Mouse (Mus musculus) liver, embryonic 12.5 days (tissue): ENCODE data around the gene Ndufa8. TPM values are rescaled to one million over a fixed set of nuclear protein-coding genes. Genes with fewer than 3 reads are reported as not detected.

Source experiments
- ATAC-seq: fragments of 200-750 bp; cut with Nextera tagmentation; 2 replicates; pipeline ENCODE4 v1.8.0; 2017; ENCODE audit warnings: moderate number of reproducible peaks, mild to moderate bottlenecking, moderate library complexity
- H3K27ac ChIP-seq: fragments of 300-500 bp; sonication (generic); 2 replicates; pipeline ENCODE4 v1.5.1; 2016; ENCODE audit warnings: mild to moderate bottlenecking
- H3K27me3 ChIP-seq: fragments of 300-500 bp; sonication (generic); replicated peaks from 2 replicates; pipeline ENCODE4 v1.6.1; 2016; ENCODE audit warnings: mild to moderate bottlenecking, moderate library complexity
- H3K36me3 ChIP-seq: fragments of 300-500 bp; sonication (generic); 2 replicates; pipeline ENCODE4 v1.6.1; 2016; ENCODE audit warnings: mild to moderate bottlenecking, moderate library complexity
- H3K4me1 ChIP-seq: fragments of 300-500 bp; sonication (generic); 2 replicates; pipeline ENCODE4 v1.6.1; 2016
- H3K4me2 ChIP-seq: fragments of 300-500 bp; sonication (generic); 2 replicates; pipeline ENCODE4 v1.6.1; 2016; ENCODE audit warnings: mild to moderate bottlenecking, moderate library complexity
- H3K4me3 ChIP-seq: fragments of 300-500 bp; sonication (generic); 2 replicates; pipeline ENCODE4 v1.5.1; 2016; ENCODE audit warnings: mild to moderate bottlenecking, moderate library complexity
- H3K9ac ChIP-seq: fragments of 300-500 bp; sonication (generic); 2 replicates; pipeline ENCODE4 v1.6.1; 2016; ENCODE audit warnings: mild to moderate bottlenecking, moderate library complexity
- H3K9me3 ChIP-seq: fragments of 300-500 bp; sonication (generic); replicated peaks from 2 replicates; pipeline ENCODE4 v1.6.1; 2016; ENCODE audit warnings: mild to moderate bottlenecking, moderate library complexity
- WGBS: fragments of 180-500 bp; shearing (Covaris S2); methylation state at CpG from one replicate; pipeline ENCODE4 v1.1.7; 2016; ENCODE audit not compliant: insufficient replicate concordance; 5-methylcytosine and 5-hydroxymethylcytosine counted together
- polyA plus RNA-seq: library from polyadenylated mRNA; unstranded; fragments of >200 nt; fragmentation: Nextera tagmentation; extraction: Ambion mirVana; gene quantifications from 2 replicates; pipeline ENCODE4 v1.2.1, GENCODE M21; 2016

Ndufa8 gene
- polyA plus RNA-seq, 1 experiment from 2014 or later, result 162 TPM

DNA sequence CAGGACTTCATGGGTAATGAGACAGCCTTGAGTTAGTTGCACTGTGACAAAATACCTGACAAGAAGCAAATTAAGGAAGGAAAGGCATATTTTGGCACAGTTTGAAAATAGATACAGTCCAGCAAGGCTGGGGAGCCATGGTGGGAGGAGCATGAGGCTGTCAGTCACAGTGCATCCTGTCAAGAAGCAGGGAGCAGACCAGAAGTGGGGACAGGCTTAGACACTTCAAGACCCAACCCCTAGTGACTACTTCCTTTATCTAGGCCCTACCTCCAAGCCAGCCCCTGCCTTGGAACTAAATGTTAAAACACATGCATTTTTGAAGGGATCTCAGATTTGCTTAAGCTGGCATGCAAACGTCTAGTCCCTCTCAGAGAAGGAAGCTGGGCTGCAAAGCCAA is 48.8 kb downstream of the Ndufa8 start:
- H3K4me1 ChIP-seq, result no peaks in the 10 kb centered on the region
- WGBS, result 23% methylated on average over 1 of the region's 1 CpGs
- no peaks in the 10 kb centered on the region for H3K9me3 ChIP-seq
- ATAC-seq, result no peak
- no peak overlapping the region for H3K4me2 ChIP-seq
- H3K36me3 ChIP-seq, result no peaks in the 10 kb centered on the region
- H3K27ac ChIP-seq, result no peak overlapping the region
- H3K9ac ChIP-seq, result no peak overlapping the region
- peaks cover 35% of the 10 kb centered on the region for H3K27me3 ChIP-seq
- no peak overlapping the region for H3K4me3 ChIP-seq

DNA sequence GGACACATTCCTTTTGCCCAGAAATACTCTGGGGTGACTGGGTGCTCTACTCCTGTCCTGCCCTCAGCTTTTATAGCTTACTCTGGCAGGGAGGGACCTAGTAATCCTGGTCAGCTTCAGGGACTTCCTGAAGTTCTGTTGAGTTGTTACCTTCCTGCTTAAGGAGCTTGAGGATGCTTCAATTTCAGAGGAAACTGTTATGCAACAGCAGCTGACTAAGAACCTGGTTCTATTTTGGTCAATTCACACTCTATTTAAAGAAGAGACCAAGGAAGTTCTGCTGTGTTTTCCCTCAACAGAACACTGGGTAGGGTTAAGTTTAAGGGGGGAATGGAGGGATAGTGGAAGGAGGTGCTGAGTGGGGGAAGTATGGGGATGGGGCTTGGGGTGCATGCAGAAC is 50.0 kb downstream of the Ndufa8 start:
- Histone ChIP-seq H3K9me3 (no peaks in the 10 kb centered on the region), H3K4me2 (no peak overlapping the region), H3K36me3 (no peaks in the 10 kb centered on the region), H3K27ac (no peak overlapping the region), H3K4me3 (no peak overlapping the region), H3K4me1 (no peaks in the 10 kb centered on the region), H3K9ac (no peak overlapping the region), H3K27me3 (peaks cover 33% of the 10 kb centered on the region)
- no peak for ATAC-seq

DNA sequence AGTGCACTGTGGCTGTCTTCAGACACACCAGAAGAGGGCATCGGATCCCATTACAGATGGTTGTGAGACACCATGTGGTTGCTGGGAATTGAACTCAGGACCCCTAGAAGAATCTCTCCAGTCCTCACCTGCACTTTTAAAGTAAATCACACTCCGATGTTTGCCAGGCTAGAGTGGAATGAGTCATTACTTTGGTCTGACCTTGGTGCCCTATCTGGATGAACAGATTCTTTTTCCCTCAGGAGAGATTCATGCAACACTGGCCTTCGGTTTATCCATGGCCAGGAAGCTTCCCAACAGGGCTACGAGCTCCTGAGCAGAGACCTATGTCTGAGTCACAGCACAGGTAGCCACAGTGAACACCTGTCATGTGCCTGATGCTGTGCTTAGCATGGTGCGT is 50.8 kb downstream of the Ndufa8 start:
- no peak overlapping the region for H3K4me2 ChIP-seq
- H3K4me1 ChIP-seq, result no peaks in the 10 kb centered on the region
- no peak for ATAC-seq
- H3K27me3 ChIP-seq, result peaks cover 25% of the 10 kb centered on the region
- H3K9ac ChIP-seq, result no peak overlapping the region
- no peak overlapping the region for H3K27ac ChIP-seq
- 62% methylated on average over 5 of the region's 5 CpGs for WGBS
- no peak overlapping the region for H3K4me3 ChIP-seq
- no peaks in the 10 kb centered on the region for H3K36me3 ChIP-seq
- no peaks in the 10 kb centered on the region for H3K9me3 ChIP-seq

DNA sequence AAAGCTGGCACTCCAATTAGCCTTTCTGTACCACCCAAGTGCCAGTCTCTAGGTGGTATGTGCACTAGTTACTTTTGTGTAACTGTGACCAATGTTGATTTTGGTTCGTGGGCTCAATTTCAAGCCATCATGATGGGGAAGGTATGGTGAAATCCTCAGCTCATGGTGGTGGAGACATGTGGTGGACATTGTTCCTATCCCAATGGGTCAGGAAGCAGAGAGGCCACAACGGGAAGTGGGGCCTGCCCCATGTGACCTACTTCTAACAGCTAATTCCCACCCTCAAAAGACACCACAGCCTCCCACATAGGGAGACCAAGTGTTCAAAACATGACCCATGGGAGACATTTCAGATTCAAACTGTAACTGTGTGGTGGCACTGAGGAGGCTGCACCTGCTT is 52.5 kb downstream of the Ndufa8 start:
- no peaks in the 10 kb centered on the region for H3K9me3 ChIP-seq
- no peak overlapping the region for H3K27ac ChIP-seq
- H3K27me3 ChIP-seq, result peaks cover 19% of the 10 kb centered on the region
- no peak overlapping the region for H3K4me2 ChIP-seq
- H3K36me3 ChIP-seq, result no peaks in the 10 kb centered on the region
- no peak for ATAC-seq
- H3K4me1 ChIP-seq, result no peaks in the 10 kb centered on the region
- H3K9ac ChIP-seq, result no peak overlapping the region
- 34% methylated on average over 2 of the region's 2 CpGs for WGBS
- H3K4me3 ChIP-seq, result no peak overlapping the region

DNA sequence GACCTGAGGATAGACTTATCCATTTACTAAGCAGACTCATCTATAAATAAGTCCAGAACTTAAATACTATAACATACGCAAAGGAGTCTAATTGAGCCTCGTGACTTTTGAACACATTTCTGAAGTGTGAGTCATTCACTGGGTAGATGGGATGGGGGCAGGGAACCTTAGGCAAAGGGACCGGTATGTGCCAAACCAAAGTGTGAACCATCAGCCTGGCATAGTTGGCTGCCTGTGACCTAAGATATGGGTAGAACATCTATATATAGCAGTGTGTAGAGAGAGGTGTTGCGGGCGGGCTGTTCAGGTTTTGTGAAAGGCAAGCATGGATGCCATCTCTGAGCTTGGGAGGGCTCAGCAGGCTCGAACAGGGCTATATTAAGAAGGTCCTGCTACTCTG is 54.9 kb downstream of the Ndufa8 start:
- Histone ChIP-seq H3K9ac (no peak overlapping the region), H3K4me1 (no peaks in the 10 kb centered on the region), H3K27me3 (peaks cover 35% of the 10 kb centered on the region), H3K9me3 (no peaks in the 10 kb centered on the region), H3K4me2 (no peak overlapping the region), H3K36me3 (no peaks in the 10 kb centered on the region), H3K27ac (no peak overlapping the region), H3K4me3 (no peak overlapping the region)
- WGBS, result 58% methylated on average over 6 of the region's 6 CpGs
- no peak for ATAC-seq

DNA sequence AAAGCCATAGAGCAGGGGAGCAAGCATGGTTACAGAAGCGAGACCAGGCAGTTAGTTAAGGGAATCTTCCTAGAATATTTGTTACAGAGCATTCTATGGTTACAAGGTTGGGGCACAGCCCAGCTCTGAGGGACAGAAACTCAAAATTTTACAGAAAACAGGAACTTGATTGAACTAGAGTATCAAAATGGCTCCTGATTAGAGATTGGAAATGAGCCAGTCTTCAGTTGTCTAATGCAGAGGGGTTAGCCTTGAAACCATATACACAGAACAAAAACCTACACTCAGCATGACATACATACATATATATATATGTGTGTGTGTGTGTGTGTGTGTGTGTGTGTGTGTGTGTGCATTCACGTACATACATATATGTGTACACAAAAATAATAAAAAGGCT is 55.7 kb downstream of the Ndufa8 start:
- 57% methylated on average over 2 of the region's 2 CpGs for WGBS
- H3K27ac ChIP-seq, result no peak overlapping the region
- no peak overlapping the region for H3K9ac ChIP-seq
- H3K4me3 ChIP-seq, result no peak overlapping the region
- H3K27me3 ChIP-seq, result peaks cover 37% of the 10 kb centered on the region
- no peak overlapping the region for H3K4me2 ChIP-seq
- H3K4me1 ChIP-seq, result no peaks in the 10 kb centered on the region
- H3K36me3 ChIP-seq, result no peaks in the 10 kb centered on the region
- no peak for ATAC-seq
- no peaks in the 10 kb centered on the region for H3K9me3 ChIP-seq

DNA sequence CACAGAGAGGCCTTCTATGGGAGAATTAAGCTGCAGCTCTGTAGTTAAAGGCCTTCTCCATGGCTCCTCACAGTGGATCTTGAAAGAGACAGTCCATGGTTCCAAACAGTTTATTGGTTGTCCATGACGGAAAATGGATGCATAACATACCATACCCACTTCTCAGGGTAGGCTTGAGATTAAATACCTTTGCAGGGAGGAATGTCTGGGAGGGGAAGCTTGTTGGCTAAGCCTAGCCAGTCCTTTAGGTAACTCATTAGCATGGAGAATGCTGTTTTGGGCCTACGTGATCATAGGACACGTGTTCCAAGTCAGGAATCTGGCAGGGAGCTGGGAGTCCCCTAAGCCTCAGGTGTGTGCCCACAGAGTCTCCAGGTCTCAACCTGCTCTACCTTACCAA is 56.9 kb downstream of the Ndufa8 start:
- no peaks in the 10 kb centered on the region for H3K36me3 ChIP-seq
- no peaks in the 10 kb centered on the region for H3K4me1 ChIP-seq
- ATAC-seq, result no peak
- H3K27me3 ChIP-seq, result peaks cover 50% of the 10 kb centered on the region
- no peak overlapping the region for H3K4me3 ChIP-seq
- H3K4me2 ChIP-seq, result no peak overlapping the region
- WGBS, result 47% methylated on average over 3 of the region's 3 CpGs
- H3K9me3 ChIP-seq, result no peaks in the 10 kb centered on the region
- H3K27ac ChIP-seq, result no peak overlapping the region
- H3K9ac ChIP-seq, result no peak overlapping the region

Other genes starting within 250 kb of the Ndufa8 start
- gene Ttll11, start 69.5 kb downstream of the Ndufa8 start, polyA plus RNA-seq, result 1.0 and 1.3 TPM in 2 replicates
- 0.18 TPM in 1 of 2 replicates, not detected in the other for gene Morn5, start 52 bp upstream of the Ndufa8 start, polyA plus RNA-seq
- gene Lhx6, start 56.0 kb upstream of the Ndufa8 start, polyA plus RNA-seq, result 0.29 and 0.39 TPM in 2 replicates
- 24.9 and 25.7 TPM in 2 replicates for gene Mrrf, start 87.0 kb upstream of the Ndufa8 start, polyA plus RNA-seq
- gene Rbm18, start 87.4 kb upstream of the Ndufa8 start, polyA plus RNA-seq, result 28.2 and 29.9 TPM in 2 replicates
- 21.1 and 21.4 TPM in 2 replicates for gene Ptgs1, start 181.0 kb upstream of the Ndufa8 start, polyA plus RNA-seq